Mouse (Mus musculus) frontal cortex, adult 2 months (tissue): Measurements from ENCODE around the gene Rasgef1b. TPM values are rescaled to one million over a fixed set of nuclear protein-coding genes. Genes with fewer than 3 reads are reported as not detected.

Experiments
- DNase-seq, 2 experiments: peaks; one replicate each; pipeline ENCODE4 v3.0.0; 2022; ENCODE audit warnings: low spot score in 1 of 2; ENCODE audit errors: extremely low spot score in 1 of 2
- polyA plus RNA-seq: library from polyadenylated mRNA; depleted of rRNA; stranded (reverse); fragments of >200 nt; gene quantifications from 2 replicates; pipeline ENCODE4 v1.2.3, GENCODE M21; 2012

The Rasgef1b gene
- polyA plus RNA-seq, 1 experiment = 45.0 TPM

DNA sequence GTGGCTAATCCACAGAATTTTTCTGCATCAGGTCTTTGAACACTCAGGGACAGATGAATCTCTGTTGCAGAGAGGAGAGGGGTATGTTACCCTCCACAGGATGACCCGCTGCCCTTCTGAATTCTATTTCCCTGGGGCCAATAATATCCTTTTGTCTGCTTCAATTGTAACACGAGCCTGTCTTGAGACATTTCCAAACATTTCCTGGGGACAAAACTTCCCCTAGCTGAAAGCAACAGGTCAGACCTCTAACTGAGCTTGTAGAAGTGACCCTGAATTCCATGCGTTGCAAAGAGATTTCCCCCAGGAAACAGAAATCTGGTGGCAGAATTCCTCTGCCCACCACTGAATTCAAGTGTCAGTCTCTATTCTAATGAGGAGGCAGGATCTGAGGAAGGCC is 169.1 kb downstream of the Rasgef1b start:
- DNase-seq = no peak

DNA sequence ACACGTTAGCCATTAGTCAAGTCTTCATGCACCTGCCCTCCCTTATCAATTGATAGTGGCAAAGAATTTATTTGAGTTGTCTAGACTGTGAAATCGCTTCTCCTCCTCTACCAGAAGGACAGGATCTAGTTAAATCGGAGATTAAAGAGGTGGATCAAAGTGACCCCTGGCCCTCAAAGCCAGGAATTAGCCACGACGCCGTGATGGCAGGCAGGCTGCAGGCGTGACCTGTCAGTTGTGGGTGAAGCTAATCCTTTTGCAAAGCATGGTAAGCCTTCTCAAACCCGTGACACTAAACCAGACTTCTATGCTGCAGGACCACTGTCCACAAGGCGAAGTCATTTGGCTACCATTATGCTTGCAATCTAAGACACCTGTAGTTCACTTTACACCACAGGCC is 170.6 kb downstream of the Rasgef1b start:
- DNase-seq = no peak

- no peak for DNase-seq
Observed at GRCm38 (mm10) chr5:99552645-99553044, 176.2 kb downstream of the Rasgef1b start.

GRCm38 (mm10) chr5:99544664-99545494 is 184.0 kb downstream of the Rasgef1b start:
- DNase-seq = peak in 1 of 2 experiments; percentile 27

- DNase-seq = no peak
Observed at GRCm38 (mm10) chr5:99541999-99542765, 186.7 kb downstream of the Rasgef1b start.

- DNase-seq = no peak
Observed at GRCm38 (mm10) chr5:99541321-99541895, 187.5 kb downstream of the Rasgef1b start.

GRCm38 (mm10) chr5:99533416-99533815 is 195.4 kb downstream of the Rasgef1b start:
- no peak for DNase-seq

DNA sequence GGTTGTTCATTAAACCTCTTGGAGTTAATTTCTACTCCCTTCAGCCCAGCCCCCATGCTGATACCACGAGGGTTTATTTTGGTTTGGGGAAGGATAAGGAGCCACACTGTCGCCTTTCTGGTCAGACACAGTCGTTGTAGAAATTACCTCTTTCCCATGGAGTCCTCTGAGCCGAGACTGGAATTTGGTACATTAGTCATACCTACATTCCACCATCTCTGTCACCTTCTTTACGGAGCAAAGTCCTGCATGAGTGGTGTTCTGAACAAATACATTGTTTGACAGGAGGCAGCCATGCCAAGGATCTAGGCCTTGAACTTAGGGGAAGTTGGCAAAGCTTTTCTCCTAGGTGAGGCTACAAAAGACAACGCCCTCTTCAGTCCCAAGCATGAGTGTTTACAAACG is 202.1 kb downstream of the Rasgef1b start:
- no peak for DNase-seq

DNA sequence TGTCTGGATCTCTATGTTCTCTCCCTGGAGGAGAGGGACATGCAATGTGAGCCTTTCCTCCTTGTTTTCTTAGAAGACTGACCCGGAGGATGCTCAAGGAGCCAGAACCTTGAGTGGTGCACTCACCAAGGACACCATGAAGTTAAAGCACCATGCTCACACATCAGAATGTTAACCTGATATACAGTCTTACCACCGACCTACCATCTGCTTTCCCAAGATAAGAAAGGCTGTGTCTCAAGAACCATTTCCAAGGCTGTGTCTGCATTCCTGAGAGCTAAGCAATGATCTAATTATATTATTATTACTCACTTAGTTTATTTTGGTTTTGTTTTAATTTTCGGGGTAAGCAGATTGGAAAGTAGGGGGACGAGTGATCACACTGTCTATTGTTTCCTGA is 203.2 kb downstream of the Rasgef1b start:
- DNase-seq = no peak

DNA sequence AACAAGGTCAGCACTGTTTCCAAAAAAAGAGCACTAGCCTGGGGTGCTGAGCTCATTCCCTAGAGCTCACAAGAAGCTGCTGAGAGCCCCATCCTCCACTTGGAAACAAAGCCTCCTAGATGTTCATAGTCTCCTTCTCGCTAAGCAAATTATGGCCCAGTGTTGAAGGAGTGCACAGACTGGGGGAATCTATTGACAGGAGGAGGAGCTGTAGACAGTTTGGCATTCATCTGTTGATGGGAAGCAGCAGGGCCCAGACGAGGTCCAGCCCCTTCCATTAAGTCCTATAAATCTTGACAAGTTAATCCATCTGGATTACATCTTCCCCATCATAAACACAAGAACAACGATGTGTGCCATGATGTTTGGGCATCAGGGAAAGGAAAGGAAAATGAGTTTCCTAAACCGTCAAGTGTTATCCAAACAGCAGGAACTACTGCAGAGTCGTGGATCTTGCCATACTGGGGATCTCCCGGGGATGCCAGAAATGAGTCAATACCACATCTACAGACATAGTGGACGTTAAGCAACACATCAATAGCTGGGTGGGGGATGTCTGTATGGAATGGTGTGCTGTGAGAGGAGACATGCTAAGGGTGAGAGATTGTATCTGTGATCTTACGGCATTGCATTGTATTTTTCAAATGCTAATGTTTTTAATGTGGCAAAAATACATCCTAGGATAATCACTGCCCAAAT is 206.1 kb downstream of the Rasgef1b start:
- DNase-seq = no peak

DNA sequence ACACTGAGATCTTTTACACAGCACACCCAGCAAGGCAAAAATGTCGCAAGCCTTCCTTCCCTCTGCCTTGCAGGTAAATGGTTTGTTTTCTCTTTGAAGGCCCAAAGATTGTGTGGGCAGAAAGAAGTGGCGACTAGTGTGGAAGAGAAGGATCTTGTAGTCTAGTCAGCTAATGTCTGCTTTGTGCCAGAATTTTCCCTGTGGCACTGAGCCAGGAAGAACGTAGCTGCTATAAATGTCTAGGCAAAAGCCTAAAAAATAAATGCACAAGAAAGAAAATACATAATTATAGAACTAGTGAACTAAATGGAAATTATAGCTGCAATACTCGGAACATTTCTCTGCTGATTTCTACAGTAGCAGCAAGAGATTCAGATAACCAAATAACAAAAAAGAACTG is 207.5 kb downstream of the Rasgef1b start:
- DNase-seq = peak; percentile 68 to 78

DNA sequence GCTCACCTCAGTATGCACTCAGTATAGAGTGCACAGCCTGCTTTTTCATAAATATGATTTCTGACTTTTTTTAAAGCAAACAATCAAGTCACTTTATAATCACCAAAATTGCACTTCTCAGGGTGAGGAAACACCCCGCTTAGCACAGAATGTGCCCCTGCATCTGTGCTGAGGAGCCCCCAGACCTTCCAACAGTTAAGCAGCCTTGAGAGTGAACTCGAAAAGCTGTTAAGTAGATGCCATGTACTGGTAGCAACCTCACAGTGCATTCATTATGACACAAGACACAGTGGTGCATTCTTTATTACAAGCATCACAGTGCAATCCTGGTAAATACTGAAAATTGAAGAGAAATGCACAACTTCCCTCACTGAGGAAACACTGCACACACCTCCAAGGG is 209.3 kb downstream of the Rasgef1b start:
- DNase-seq = no peak

GRCm38 (mm10) chr5:99519023-99519422 is 209.8 kb downstream of the Rasgef1b start:
- DNase-seq = no peak

DNA sequence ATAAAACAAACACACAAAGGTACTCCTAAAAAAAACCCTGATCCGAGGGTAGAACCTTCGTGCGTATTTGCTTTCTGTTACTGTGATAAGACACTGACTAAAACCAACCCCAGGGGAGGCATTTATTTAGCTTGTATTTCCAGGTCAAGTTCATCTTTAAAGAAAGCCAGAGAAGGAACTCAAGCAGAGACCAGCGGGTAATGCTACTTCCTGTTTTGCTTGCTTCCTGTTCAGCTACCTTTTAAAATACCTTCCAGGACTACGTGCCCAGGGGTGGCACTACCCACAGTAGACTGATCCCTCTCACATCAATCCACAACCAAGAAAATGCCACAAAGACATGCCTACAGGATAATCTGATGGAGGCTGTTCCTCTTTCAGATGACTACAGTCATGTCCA is 212.7 kb downstream of the Rasgef1b start:
- no peak for DNase-seq

GRCm38 (mm10) chr5:99515764-99516163 is 213.1 kb downstream of the Rasgef1b start:
- DNase-seq = no peak

- DNase-seq = no peak
Observed at GRCm38 (mm10) chr5:99513209-99513880, 215.5 kb downstream of the Rasgef1b start.

DNA sequence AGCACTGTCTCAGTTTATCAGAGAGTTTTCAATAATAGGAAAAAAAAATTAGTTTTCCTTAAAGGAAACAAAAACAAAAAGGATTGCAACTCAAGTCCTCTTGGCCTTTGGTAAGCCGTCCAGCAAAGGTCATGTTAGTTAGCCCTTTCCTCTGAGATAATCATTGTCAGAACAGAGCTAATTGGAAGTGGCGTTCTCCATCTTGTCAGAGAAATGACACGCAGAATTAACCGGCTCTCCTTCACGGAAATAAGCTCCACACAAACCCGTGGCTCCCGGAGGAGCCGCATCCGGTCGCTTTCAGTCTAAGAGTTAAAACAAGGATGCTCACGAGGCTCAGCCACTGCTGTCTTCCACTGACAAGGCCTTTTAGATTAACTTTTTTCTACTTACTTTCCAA is 217.8 kb downstream of the Rasgef1b start:
- DNase-seq = no peak

DNA sequence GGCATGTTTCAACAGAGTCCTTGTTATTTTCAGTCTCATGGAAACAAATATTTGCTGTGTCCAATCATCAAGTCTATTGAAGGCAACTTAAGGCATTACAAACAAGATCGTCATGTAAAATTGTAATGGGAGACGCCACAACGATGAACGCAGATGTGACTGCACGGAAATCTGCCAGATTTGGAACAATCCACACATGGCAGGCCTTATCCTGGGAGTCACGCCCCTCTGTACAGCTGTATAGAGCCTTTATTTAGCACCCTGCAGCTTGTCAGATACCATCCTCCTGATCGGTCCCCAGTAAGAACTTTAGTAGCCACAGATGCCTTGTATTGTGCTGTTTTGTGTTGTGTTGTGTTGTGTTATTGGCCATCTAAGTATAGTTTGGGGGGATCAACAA is 222.8 kb downstream of the Rasgef1b start:
- DNase-seq = no peak

- DNase-seq = peak; percentile 20 to 50
Observed at GRCm38 (mm10) chr5:99504349-99504830, 224.5 kb downstream of the Rasgef1b start.

DNA sequence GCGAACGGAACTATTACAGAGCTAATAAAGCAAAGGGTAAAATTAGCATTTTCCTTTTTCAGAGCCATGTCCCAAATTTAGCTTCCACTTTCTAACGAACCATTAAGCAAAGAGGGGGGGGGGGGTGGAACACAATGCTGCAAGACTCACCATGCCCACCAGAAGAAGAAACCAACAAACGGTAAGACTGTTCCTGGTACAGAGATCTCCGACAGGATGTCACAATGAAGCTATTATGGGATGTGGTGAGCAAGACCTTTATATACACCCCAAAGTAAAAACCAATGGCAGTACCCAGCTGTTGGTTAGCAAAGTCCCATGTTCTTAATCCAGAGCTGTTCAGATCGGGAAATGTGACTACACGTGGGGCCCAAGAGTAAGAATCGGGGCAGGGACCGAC is 226.2 kb downstream of the Rasgef1b start:
- DNase-seq = no peak
